Mouse (Mus musculus) lung, adult 2 months (tissue): ENCODE measurements at regions not wholly inside any gene's neighbourhood (a gene's known extent, or its start where the extent isn't known, plus 50 kb on each side); places are given as distances from the start of the nearest gene placed in this dataset.
"Not testable (repeated sequence)": the region's sequence is repeated elsewhere in the genome, so short reads cannot be mapped to it uniquely, and the experiment has no call there.

Experiments
- DNase-seq: peaks from one replicate; pipeline ENCODE4 v3.0.0; 2022
- H3K4me1 ChIP-seq: fragments of 200-500 bp; 2 replicates; pipeline ENCODE4 v1.6.1; 2011; ENCODE audit warnings: low read length; ENCODE audit not compliant: control insufficient read depth, insufficient read depth
- H3K4me3 ChIP-seq: fragments of 200-500 bp; replicated peaks from 2 replicates; pipeline ENCODE3; 2011; ENCODE audit warnings: low read depth, mild to moderate bottlenecking, control low read depth, low read length; ENCODE audit errors: extremely low read depth
- CTCF ChIP-seq: fragments of 200-500 bp; IDR thresholded peaks from 2 replicates; pipeline ENCODE4 v1.5.1; 2011; ENCODE audit warnings: mild to moderate bottlenecking, low read length, control low read depth; ENCODE audit not compliant: insufficient read depth
- POLR2A ChIP-seq: fragments of 200-500 bp; IDR thresholded peaks from 2 replicates; pipeline ENCODE4 v1.6.1; 2011; ENCODE audit warnings: low read depth, mild to moderate bottlenecking, control low read depth, low read length, borderline replicate concordance; ENCODE audit errors: extremely low read depth
- WGBS: fragments of 180-500 bp; shearing (Covaris S2); methylation state at CpG from one replicate; pipeline ENCODE4 v1.1.7; 2018; 5-methylcytosine and 5-hydroxymethylcytosine counted together

DNA sequence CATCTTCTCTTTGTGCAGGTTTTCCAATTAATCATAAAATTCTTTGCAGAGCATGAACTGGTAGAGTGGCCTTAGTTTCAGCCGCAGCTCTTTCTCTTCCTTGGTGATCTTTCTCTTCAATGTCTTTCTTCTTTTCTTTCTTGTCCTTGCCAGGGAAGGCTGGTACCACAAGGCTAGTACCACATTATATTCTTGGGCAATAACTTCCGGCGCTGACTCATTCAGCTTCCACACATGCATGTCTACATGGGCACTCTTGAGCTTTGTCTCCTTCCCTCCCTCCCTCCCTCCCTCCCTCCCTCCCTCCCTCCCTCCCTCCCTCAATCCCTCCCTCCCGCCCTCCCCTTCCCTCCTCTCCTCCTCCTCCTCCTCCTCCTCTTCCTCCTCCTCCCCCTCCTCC, 98.1 kb upstream of the Pwp1 start:
- H3K4me1 ChIP-seq, DNase-seq, H3K4me3 ChIP-seq: not testable (repeated sequence)
- 95% methylated on average over 3 of the region's 4 CpGs for WGBS

DNA sequence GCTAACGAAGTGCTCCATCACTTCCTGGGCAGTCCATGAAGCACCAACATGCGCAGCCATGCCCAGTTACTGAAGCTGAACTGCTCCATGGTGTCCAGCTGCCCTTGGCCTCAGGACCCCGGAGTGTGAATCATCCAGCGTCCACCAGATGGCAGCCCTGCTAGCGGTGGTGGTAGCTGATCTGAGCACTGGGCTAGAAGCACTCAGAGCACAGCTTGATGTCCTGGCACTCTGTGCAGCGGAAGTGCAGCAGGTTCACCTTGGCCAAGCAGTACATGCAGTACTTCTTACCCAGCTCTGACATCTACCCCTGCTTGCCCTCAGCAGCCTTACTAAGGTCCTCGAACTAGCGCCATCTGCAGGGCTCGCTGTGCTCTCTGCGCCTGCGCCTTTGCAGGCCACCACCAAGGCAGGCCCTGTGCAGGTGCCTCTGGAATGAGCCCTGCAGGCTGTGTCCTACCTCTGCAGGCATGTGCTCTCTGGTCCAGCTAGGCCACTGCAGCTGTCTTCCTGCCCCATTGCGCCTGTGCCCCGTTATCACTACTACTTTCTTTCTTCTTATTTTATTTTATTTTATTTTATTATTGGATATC, 97.4 kb upstream of the Pwp1 start:
- not testable (repeated sequence) for H3K4me1 ChIP-seq, H3K4me3 ChIP-seq
- 41% methylated on average over 13 of the region's 13 CpGs for WGBS
- peak; percentile 9 for DNase-seq

DNA sequence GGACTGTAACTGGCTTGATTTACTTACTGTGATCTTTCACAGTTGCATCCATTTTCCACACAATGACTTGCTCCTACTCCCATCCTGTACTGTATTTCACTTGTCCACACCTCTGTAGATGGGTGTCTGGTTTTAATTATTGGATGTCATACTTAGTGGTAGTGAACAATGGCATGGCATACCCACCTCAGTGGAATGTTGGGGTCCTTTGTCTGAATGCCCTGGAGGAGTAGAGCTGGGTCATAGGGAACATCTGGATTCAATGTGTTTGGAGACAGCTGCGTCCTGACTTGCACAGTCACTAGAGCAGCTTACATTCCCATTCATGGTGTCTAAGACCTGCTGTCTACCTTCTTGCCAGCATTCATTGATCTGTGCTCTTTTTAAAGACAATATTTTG, 91.5 kb upstream of the Pwp1 start:
- no peaks in the 10 kb centered on the region for H3K4me1 ChIP-seq
- TF ChIP-seq POLR2A (no peak), CTCF (no peak)
- no peak overlapping the region for H3K4me3 ChIP-seq
- DNase-seq, result no peak
- 86% methylated on average over 1 of the region's 1 CpGs for WGBS

DNA sequence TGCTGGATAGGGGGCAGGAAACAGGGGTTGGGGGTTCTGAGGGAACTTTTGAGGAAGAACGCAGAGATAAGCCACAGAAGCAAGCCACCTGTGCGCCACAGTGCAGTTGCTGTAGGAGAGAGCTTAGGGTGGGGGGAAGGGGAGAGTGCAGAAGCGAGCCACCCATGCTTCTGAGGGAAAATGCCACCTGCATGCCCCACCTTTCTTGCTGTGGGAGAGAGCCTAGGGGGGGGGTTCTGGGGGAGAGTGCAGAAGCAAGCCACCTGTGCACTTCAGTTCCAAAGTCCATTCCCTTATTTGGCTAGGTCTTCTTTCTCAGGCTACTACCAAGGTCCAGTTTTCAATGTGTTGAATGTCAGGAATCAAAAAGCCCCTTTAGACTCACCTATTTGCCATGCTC, 90.3 kb upstream of the Pwp1 start:
- no peak for DNase-seq
- Histone ChIP-seq H3K4me3 (no peak overlapping the region), H3K4me1 (no peaks in the 10 kb centered on the region)
- TF ChIP-seq CTCF, result no peak
- no peak for TF ChIP-seq POLR2A
- WGBS, result 48% methylated on average over 3 of the region's 3 CpGs

DNA sequence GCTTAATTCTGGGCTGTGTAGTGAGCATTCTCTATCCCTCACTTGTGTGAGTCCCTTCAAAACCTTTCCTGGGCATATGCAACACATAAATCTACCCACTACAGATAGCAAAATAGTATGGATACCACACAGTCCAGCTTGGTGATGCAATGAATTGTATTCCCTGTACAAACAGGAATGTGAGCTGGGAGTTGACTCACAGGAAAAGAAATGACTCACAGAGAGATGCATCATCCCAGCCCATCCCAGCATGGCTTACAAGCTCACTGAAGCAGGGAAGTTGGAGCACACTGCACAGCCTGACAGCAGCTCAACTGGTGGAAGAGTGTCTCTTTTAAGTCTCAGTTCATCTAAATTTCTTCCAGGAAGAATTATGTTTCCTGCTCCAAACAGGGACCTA, 89.7 kb upstream of the Pwp1 start:
- DNase-seq, result not testable (repeated sequence)

DNA sequence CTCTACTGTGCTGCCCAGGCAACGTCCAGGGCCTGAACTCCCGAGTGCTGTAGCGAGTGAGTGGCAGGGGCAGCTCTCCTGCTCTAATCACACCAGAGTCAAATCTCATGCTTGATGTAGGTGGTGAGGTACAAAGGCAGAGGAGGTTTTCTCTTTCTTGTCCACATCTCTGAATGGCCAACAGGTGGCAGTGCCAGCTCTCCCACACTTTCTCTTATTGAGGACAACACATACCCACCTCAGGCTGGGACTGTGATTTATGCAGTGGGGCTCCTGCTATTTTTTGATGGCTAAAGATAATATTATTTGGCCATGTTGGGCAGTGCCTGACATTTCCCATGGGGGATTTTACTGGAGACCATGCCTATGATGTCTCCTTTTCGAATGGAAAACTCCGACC, 87.3 kb upstream of the Pwp1 start:
- Histone ChIP-seq H3K4me3 (no peak overlapping the region), H3K4me1 (no peaks in the 10 kb centered on the region)
- WGBS, result 70% methylated on average over 5 of the region's 5 CpGs
- DNase-seq, result no peak
- 0 out of 2 replicates have a peak, but pooled peaks have one; percentile 5 for TF ChIP-seq CTCF
- TF ChIP-seq POLR2A, result no peak

More for the DNA sequence above, 89.7 kb upstream of the Pwp1 start:
- H3K4me1 ChIP-seq, H3K4me3 ChIP-seq: not testable (repeated sequence)

DNA sequence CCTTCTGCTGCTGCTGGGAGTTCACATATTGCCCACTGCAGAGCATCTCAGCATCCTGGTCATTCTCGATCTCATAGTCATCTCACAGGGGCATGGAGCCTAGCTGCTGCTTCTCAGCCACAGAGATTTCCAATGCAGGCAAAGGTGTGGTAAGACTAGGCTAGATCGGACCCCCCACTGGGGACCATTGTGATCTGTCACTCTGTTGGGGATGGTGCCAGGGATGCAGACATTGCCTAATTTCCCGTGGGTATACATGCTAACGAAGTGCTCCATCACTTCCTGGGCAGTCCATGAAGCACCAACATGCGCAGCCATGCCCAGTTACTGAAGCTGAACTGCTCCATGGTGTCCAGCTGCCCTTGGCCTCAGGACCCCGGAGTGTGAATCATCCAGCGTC, 83.9 kb upstream of the Pwp1 start:
- DNase-seq, H3K4me3 ChIP-seq, H3K4me1 ChIP-seq: not testable (repeated sequence)
- WGBS, result 57% methylated on average over 7 of the region's 7 CpGs

DNA sequence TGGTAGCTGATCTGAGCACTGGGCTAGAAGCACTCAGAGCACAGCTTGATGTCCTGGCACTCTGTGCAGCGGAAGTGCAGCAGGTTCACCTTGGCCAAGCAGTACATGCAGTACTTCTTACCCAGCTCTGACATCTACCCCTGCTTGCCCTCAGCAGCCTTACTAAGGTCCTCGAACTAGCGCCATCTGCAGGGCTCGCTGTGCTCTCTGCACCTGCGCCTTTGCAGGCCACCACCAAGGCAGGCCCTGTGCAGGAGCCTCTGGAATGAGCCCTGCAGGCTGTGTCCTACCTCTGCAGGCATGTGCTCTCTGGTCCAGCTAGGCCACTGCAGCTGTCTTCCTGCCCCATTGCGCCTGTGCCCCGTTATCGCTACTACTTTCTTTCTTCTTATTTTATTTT, 83.5 kb upstream of the Pwp1 start:
- DNase-seq, H3K4me3 ChIP-seq, H3K4me1 ChIP-seq: not testable (repeated sequence)
- 75% methylated on average over 8 of the region's 8 CpGs for WGBS

DNA sequence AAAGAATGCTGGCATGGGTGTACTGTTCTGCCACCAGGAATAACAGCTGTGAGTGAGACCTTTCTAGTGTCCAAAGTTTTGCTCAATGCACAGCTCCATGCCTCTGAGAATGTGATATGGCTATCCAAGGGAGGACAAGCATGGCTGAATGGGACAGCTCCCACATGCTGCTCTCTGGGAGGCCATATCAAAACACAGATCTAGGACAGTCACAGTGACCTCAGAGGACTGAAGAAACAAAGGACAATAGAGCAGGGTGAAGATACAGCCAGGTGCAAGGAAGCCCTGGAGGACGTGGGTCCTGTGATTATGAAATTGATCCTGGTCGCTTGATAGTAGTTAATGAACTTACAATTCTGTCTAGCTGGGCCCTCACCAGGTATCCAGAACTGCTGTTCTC, 79.7 kb upstream of the Pwp1 start:
- 82% methylated on average over 2 of the region's 2 CpGs for WGBS

DNA sequence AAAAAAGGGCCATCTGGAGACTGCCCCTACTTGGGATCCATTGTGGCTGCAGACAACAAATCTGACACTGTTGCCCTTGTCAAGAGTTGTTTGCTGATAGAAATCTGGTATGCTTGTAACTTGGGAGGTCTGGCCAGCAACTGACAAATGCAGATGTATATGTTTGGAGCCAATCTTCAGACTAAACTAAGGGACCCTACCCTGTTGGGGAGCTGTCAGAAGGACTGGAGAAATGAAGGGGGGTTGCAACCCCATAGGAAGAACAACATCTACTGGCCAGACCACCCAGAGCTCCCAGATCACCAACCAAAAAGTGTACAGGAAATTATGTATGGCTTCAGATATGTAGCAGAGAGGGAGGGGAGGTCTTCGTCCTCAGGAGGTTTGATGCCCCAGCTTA, 54.3 kb upstream of the Pwp1 start:
- no peak for DNase-seq
- Histone ChIP-seq H3K4me3 (no peak overlapping the region), H3K4me1 (no peaks in the 10 kb centered on the region)
- TF ChIP-seq POLR2A, result no peak
- no peak for TF ChIP-seq CTCF
- 65% methylated on average over 1 of the region's 1 CpGs for WGBS

More for the DNA sequence above, 79.7 kb upstream of the Pwp1 start:
- not testable (repeated sequence) for H3K4me3 ChIP-seq, H3K4me1 ChIP-seq, DNase-seq
